Mouse (Mus musculus): ENCODE data around the gene Add2.

DNA sequence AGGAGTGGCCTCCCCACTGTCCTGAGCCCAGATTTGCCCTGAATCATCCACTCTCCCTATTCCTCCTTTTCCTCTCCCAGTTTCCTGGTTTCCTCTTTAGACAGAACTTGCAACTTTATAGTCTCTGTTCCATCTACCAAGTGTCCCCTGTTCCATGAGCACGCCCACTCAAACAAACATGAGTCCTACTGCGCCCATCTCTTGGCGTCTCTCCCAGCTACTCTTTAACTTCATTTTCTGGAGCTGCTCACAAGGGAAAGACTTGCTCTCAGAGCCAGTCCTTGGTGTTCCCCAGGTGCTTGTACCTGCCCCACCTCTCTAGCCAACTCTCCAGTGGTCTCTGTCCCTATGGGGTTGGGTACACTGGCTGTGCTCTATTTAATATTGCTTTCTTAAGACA, 87.4 kb downstream of the Add2 start:
- TF ChIP-seq CTCF (IDR thresholded peaks at IDR 0.05; ENCODE audit: control insufficient read depth, insufficient read depth, low read length) (no peak), POLR2A (IDR thresholded peaks at IDR 0.05; ENCODE audit: borderline replicate concordance, control insufficient read depth, low read depth, low read length) (no peak)
